ENCODE assay signal across 30 mouse cellular contexts in genomic region chr6:91047434-91047833, GRCm38 (mm10). TPM values are rescaled to one million over a fixed set of nuclear protein-coding genes. Genes with fewer than 3 reads are reported as not detected.
DNase-seq lines count a peak whose midpoint lies in the region; ATAC-seq and TF ChIP-seq lines count a peak whose summit lies in the region.
"Had no signal": no experiment of that assay in that cellular context is flagged by ENCODE, and none has a peak within 500 bp of the region (broad histone marks: within the 10 kb centered on the region; RNA-seq: fewer than 3 reads in every experiment).

No protein-coding gene starts in this region.

- TF ChIP-seq CTCF in left cerebral cortex, adult 2 months (IDR thresholded peaks at IDR 0.05), result no peak
- TF ChIP-seq CTCF in cortical plate, adult 2 months (IDR thresholded peaks at IDR 0.05; ENCODE audit: extremely low read depth, insufficient read depth, low read length), result no peak

- peak overlapping the region; percentile 45; the same call in 1 of the 2 replicates for H3K27ac ChIP-seq in hindbrain, embryonic 15.5 days (replicated peaks)
- no peak overlapping the region for H3K27ac ChIP-seq in hindbrain, embryonic 10.5 days
- peak overlapping the region; percentile 36; the same call in 1 of the 2 replicates for H3K27ac ChIP-seq in left cerebral cortex, adult 2 months
- peak overlapping the region; percentile 54; the same call in 1 of the 2 replicates for H3K27ac ChIP-seq in cortical plate, adult 2 months (ENCODE audit: insufficient read depth, low read length)
- H3K27ac ChIP-seq: embryonic facial prominence, embryonic 12.5 days; heart, embryonic 15.5 days; hindbrain, embryonic 14.5 days; intestine, embryonic 15.5 days; limb, embryonic 10.5 days; limb, embryonic 15.5 days; liver, embryonic 13.5 days; midbrain, embryonic 15.5 days; neural tube, embryonic 12.5 days had no signal

- no peaks in the 10 kb centered on the region for H3K27me3 ChIP-seq in hindbrain, embryonic 15.5 days
- no peaks in the 10 kb centered on the region for H3K27me3 ChIP-seq in hindbrain, embryonic 10.5 days (ENCODE audit: insufficient read depth, poor library complexity, severe bottlenecking)
- H3K27me3 ChIP-seq: embryonic facial prominence, embryonic 12.5 days; heart, embryonic 15.5 days; intestine, embryonic 15.5 days; limb, embryonic 15.5 days; liver, embryonic 13.5 days; midbrain, embryonic 15.5 days; neural tube, embryonic 12.5 days had no signal

- intact Hi-C loops in left cerebral cortex, adult 2 months (cut with DNase I), result no loop called here

- H3K4me1 ChIP-seq in hindbrain, embryonic 15.5 days (replicated peaks), result peaks cover 10% of the 10 kb centered on the region; the same call in 1 of the 2 replicates
- 0 out of 2 replicates have a peak, but pooled peaks cover 15% of the 10 kb centered on the region for H3K4me1 ChIP-seq in hindbrain, embryonic 10.5 days (replicated peaks)
- H3K4me1 ChIP-seq in cortical plate, adult 2 months (ENCODE audit: control insufficient read depth, insufficient read depth, low read length), result peaks cover 8% of the 10 kb centered on the region
- H3K4me1 ChIP-seq: intestine, embryonic 15.5 days; liver, embryonic 13.5 days; midbrain, embryonic 15.5 days; neural tube, embryonic 12.5 days had no signal

- WGBS in hindbrain, embryonic 15.5 days, result 55% methylated on average over 5 of the region's 5 CpGs
- WGBS in hindbrain, embryonic 10.5 days, result 77% methylated on average over 5 of the region's 5 CpGs

- no peak for ATAC-seq in hindbrain, embryonic 15.5 days (ENCODE audit: low FRiP score, low read depth)
- no peak for ATAC-seq in megakaryocyte progenitor cell, adult 5-6 weeks (replicated peaks; ENCODE audit: poor library complexity)
- ATAC-seq: intestine, embryonic 15.5 days; lung, postnatal 0 days; midbrain, embryonic 15.5 days had no signal

- H3K36me3 ChIP-seq in hindbrain, embryonic 15.5 days, result peaks cover 27% of the 10 kb centered on the region
- peaks cover 64% of the 10 kb centered on the region for H3K36me3 ChIP-seq in hindbrain, embryonic 10.5 days
- H3K36me3 ChIP-seq: embryonic facial prominence, embryonic 12.5 days; intestine, embryonic 15.5 days; limb, embryonic 10.5 days; limb, embryonic 15.5 days had no signal

- H3K4me2 ChIP-seq in hindbrain, embryonic 15.5 days, result no peak overlapping the region
- H3K4me2 ChIP-seq: embryonic facial prominence, embryonic 12.5 days; heart, embryonic 15.5 days; hindbrain, embryonic 14.5 days; intestine, embryonic 15.5 days; limb, embryonic 15.5 days; liver, embryonic 13.5 days; midbrain, embryonic 15.5 days; neural tube, embryonic 12.5 days had no signal

- no peak overlapping the region for H3K9ac ChIP-seq in hindbrain, embryonic 15.5 days
- H3K9ac ChIP-seq: embryonic facial prominence, embryonic 12.5 days; heart, embryonic 15.5 days; hindbrain, embryonic 14.5 days; intestine, embryonic 15.5 days; limb, embryonic 15.5 days; liver, embryonic 13.5 days; midbrain, embryonic 15.5 days; neural tube, embryonic 12.5 days had no signal

- no peak for DNase-seq in hindbrain, embryonic 10.5 days (ENCODE audit: low spot score)
- no peak for DNase-seq in left cerebral cortex, adult 2 months (ENCODE audit: extremely low spot score in 1 of 2, low spot score in 2 of 2)
- DNase-seq in left cerebral cortex, adult 9 months (ENCODE audit: low spot score in 2 of 2), result no peak
- peak; percentile 13 for DNase-seq in retina, embryonic 14.5 days (ENCODE audit: low spot score)
- DNase-seq: adrenal gland, adult 2 months; adrenal gland, postnatal 36 days; B cell, adult 2 months; cerebellum, adult 8-10 months; cerebellum, postnatal 36 days; embryo, embryonic 11 days; gastrocnemius, postnatal 14 days; kidney, adult 2 months; kidney, postnatal 10 days; liver, embryonic 13.5 days; lung, adult 18-20 months; lung, postnatal 4 days; thymus, postnatal 4 days had no signal

- no peak overlapping the region for H3K4me3 ChIP-seq in hindbrain, embryonic 15.5 days
- no peak overlapping the region for H3K4me3 ChIP-seq in hindbrain, embryonic 10.5 days
- no peak overlapping the region for H3K4me3 ChIP-seq in left cerebral cortex, adult 2 months
- H3K4me3 ChIP-seq in cortical plate, adult 2 months (ENCODE audit: insufficient read depth, low read length), result no peak overlapping the region
- H3K4me3 ChIP-seq: embryonic facial prominence, embryonic 12.5 days; heart, embryonic 15.5 days; intestine, embryonic 15.5 days; limb, embryonic 10.5 days; limb, embryonic 15.5 days; liver, embryonic 13.5 days; midbrain, embryonic 15.5 days; myocyte; neural tube, embryonic 12.5 days had no signal

- no peaks in the 10 kb centered on the region for H3K9me3 ChIP-seq in hindbrain, embryonic 15.5 days
- no peaks in the 10 kb centered on the region for H3K9me3 ChIP-seq in hindbrain, embryonic 10.5 days
- H3K9me3 ChIP-seq: embryonic facial prominence, embryonic 12.5 days; heart, embryonic 15.5 days; intestine, embryonic 15.5 days; limb, embryonic 10.5 days; limb, embryonic 15.5 days; liver, embryonic 13.5 days; midbrain, embryonic 15.5 days; neural tube, embryonic 12.5 days had no signal

- no peak for TF ChIP-seq POLR2A in cortical plate, adult 2 months (IDR thresholded peaks at IDR 0.05; ENCODE audit: extremely low read depth, insufficient read depth, low read length)

RNA-seq across cellular contexts. Expression of gene Iqsec1, which starts 58.9 kb away (rescaled TPM):
- polyA plus RNA-seq in hindbrain, embryonic 15.5 days (2015; fragmentation: Nextera tagmentation; extraction: Ambion mirVana), result 23.3 and 23.5 TPM in 2 replicates
- 11.3 and 13.8 TPM in 2 replicates for polyA plus RNA-seq in hindbrain, embryonic 10.5 days (2016; fragmentation: Nextera tagmentation; extraction: Ambion mirVana)
- 100 to 1,000 TPM; 369 to 377 TPM for total RNA-seq in left cerebral cortex, adult 2 months (2021)
- polyA plus RNA-seq in cortical plate, adult 2 months (2012; rRNA removed), result 186 and 194 TPM in 2 replicates
- total RNA-seq in megakaryocyte progenitor cell, adult 5-6 weeks (2015), result 25.9 and 32.5 TPM in 2 replicates
- 3.5 and 8.7 TPM in 2 replicates for total RNA-seq in megakaryocyte progenitor cell, adult 5-6 weeks (2017)
